ENCODE assay signal across 11 mouse cellular contexts in genomic region chr11:45274446-45275119, GRCm38 (mm10).
DNase-seq lines count a peak whose midpoint lies in the region; ATAC-seq and TF ChIP-seq lines count a peak whose summit lies in the region.
"Had no signal": no experiment of that assay in that cellular context is flagged by ENCODE, and none has a peak within 500 bp of the region (broad histone marks: within the 10 kb centered on the region; RNA-seq: fewer than 3 reads in every experiment).

No protein-coding gene starts in this region.

- 0 out of 2 replicates have a peak, but pooled peaks have one; percentile 9 for TF ChIP-seq CTCF in kidney, postnatal 0 days (IDR thresholded peaks at IDR 0.05; ENCODE audit: low read depth)

- no peak overlapping the region for H3K4me3 ChIP-seq in kidney, postnatal 0 days (replicated peaks; ENCODE audit: low read depth, low read length)
- H3K4me3 ChIP-seq in neural tube, embryonic 12.5 days: no peak overlapping the region
- H3K4me3 ChIP-seq in forebrain, embryonic 15.5 days: no peak overlapping the region

- no peak overlapping the region for H3K9ac ChIP-seq in kidney, postnatal 0 days (ENCODE audit: low read depth, low read length)
- no peak overlapping the region for H3K9ac ChIP-seq in neural tube, embryonic 12.5 days
- H3K9ac ChIP-seq in forebrain, embryonic 15.5 days (replicated peaks): no peak overlapping the region

- no peaks in the 10 kb centered on the region for H3K27me3 ChIP-seq in kidney, postnatal 0 days (ENCODE audit: insufficient read depth, low read length)
- H3K27me3 ChIP-seq in neural tube, embryonic 12.5 days (replicated peaks): no peaks in the 10 kb centered on the region
- H3K27me3 ChIP-seq in forebrain, embryonic 15.5 days: no peaks in the 10 kb centered on the region

- WGBS in kidney, postnatal 0 days: 71% methylated on average over 10 of the region's 10 CpGs
- 83% methylated on average over 10 of the region's 10 CpGs for WGBS in neural tube, embryonic 12.5 days
- 92% methylated on average over 10 of the region's 10 CpGs for WGBS in forebrain, embryonic 15.5 days

- no peak for ATAC-seq in kidney, postnatal 0 days (replicated peaks; ENCODE audit: low FRiP score, low read depth)
- ATAC-seq in neural tube, embryonic 12.5 days (ENCODE audit: low FRiP score, low read depth): no peak
- no peak for ATAC-seq in forebrain, embryonic 15.5 days (replicated peaks)
- ATAC-seq: intestine, postnatal 0 days had no signal

- no peak for DNase-seq in kidney, postnatal 0 days (ENCODE audit: low spot score)
- DNase-seq in kidney, postnatal 10 days: no peak
- peak; percentile 14 to 26 for DNase-seq in cerebellum, adult 18-20 months
- DNase-seq in gastrocnemius, adult 8-10 months (ENCODE audit: low spot score in 2 of 2): peak; percentile 5 to 32
- DNase-seq in Muller cell, postnatal 12 days (ENCODE audit: inconsistent ontology term): no peak
- no peak for DNase-seq in spleen, adult 12 weeks (ENCODE audit: low spot score)
- DNase-seq: adrenal gland, adult 8-10 months; thymus, postnatal 4 days had no signal

- no peaks in the 10 kb centered on the region for H3K36me3 ChIP-seq in kidney, postnatal 0 days (ENCODE audit: insufficient read depth, low read length)
- no peaks in the 10 kb centered on the region for H3K36me3 ChIP-seq in neural tube, embryonic 12.5 days
- H3K36me3 ChIP-seq in forebrain, embryonic 15.5 days: no peaks in the 10 kb centered on the region

- H3K4me1 ChIP-seq in kidney, postnatal 0 days (replicated peaks; ENCODE audit: insufficient read depth, low read length): no peaks in the 10 kb centered on the region
- H3K4me1 ChIP-seq in neural tube, embryonic 12.5 days: no peaks in the 10 kb centered on the region
- 0 out of 2 replicates have a peak, but pooled peaks cover 2% of the 10 kb centered on the region for H3K4me1 ChIP-seq in forebrain, embryonic 15.5 days

- no peaks in the 10 kb centered on the region for H3K9me3 ChIP-seq in kidney, postnatal 0 days (replicated peaks; ENCODE audit: low read length)
- no peaks in the 10 kb centered on the region for H3K9me3 ChIP-seq in neural tube, embryonic 12.5 days
- no peaks in the 10 kb centered on the region for H3K9me3 ChIP-seq in forebrain, embryonic 15.5 days

- H3K4me2 ChIP-seq in kidney, postnatal 0 days (ENCODE audit: low read length): no peak overlapping the region
- H3K4me2 ChIP-seq in neural tube, embryonic 12.5 days (replicated peaks): no peak overlapping the region
- no peak overlapping the region for H3K4me2 ChIP-seq in forebrain, embryonic 15.5 days (replicated peaks)

- no peak overlapping the region for H3K27ac ChIP-seq in kidney, postnatal 0 days
- H3K27ac ChIP-seq in neural tube, embryonic 12.5 days: peak overlapping the region; percentile 15; the same call in 1 of the 2 replicates
- no peak overlapping the region for H3K27ac ChIP-seq in forebrain, embryonic 15.5 days (replicated peaks)

Comparison
In these comparisons a context has a peak if more than half of its experiments do, and no peak if none do; other contexts are left out.
1. DNase-seq: peak in cerebellum, adult 18-20 months (2 of 2) and gastrocnemius, adult 8-10 months (2 of 2); none in kidney, postnatal 0 days (single experiment), kidney, postnatal 10 days (single experiment), Muller cell, postnatal 12 days (single experiment) and spleen, adult 12 weeks (single experiment).